Mouse (Mus musculus): Measurements from ENCODE around the gene Ralgapa2. TPM values are rescaled to one million over a fixed set of nuclear protein-coding genes. Genes with fewer than 3 reads are reported as not detected.

Gene Ralgapa2
- polyA plus RNA-seq, 1 experiment = 26.6 TPM

DNA sequence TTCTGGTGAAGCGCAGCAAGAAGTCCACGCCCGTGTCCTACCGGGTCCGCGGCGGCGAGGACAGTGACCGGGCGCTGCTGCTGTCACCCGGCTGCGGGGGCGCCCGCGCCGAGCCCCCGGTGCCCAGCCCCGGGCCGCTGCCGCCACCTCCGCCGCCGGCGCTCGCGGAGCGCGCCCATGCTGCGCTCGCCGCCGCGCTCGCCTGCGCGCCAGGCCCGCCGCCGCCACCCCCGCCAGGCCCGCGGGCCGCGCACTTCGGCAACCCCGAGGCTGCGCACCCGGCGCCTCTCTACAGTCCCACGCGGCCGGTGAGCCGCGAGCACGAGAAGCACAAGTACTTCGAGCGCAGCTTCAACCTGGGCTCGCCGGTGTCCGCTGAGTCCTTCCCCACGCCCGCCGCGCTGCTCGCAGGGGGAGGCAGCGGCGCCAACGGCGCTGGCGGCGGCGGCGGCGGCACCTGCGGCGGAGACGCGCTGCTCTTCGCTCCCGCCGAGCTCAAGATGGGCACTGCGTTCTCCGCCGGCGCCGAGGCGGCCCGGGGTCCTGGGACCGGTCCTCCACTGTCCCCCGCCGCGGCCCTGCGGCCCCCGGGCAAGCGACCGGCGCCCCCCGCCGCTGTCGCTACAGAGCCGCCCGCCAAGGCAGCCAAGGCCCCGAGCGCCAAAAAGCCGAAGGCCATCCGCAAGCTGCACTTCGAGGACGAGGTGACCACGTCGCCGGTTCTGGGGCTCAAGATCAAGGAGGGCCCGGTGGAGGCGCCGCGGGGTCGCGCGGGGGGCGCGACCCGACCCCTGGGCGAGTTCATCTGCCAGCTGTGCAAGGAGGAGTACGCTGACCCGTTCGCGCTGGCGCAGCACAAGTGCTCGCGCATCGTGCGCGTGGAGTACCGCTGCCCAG, 289.6 kb downstream of the Ralgapa2 start:
- Histone ChIP-seq H3K27ac (ENCODE audit: insufficient read depth, low read length) (no peak overlapping the region), H3K4me3 (ENCODE audit: low read depth, low read length) (peak overlapping the region; percentile 80), H3K9ac (ENCODE audit: low read depth, poor library complexity, severe bottlenecking) (peak overlapping the region; percentile 80), H3K36me3 (ENCODE audit: control insufficient read depth, insufficient read depth, low read length, poor library complexity, severe bottlenecking) (no peaks in the 10 kb centered on the region), H3K4me1 (ENCODE audit: control insufficient read depth, insufficient read depth, low read length) (no peaks in the 10 kb centered on the region), H3K27me3 (ENCODE audit: control insufficient read depth, insufficient read depth, low read length, poor library complexity, severe bottlenecking) (peaks cover 29% of the 10 kb centered on the region), H3K9me3 (replicated peaks; ENCODE audit: control insufficient read depth, insufficient read depth, low read length, poor library complexity, severe bottlenecking) (no peaks in the 10 kb centered on the region)
- TF ChIP-seq POLR2A (IDR thresholded peaks at IDR 0.05; ENCODE audit: insufficient read depth, low read length) = no peak
- TF ChIP-seq CTCF (IDR thresholded peaks at IDR 0.05; ENCODE audit: low read depth, low read length) = no peak
- TF ChIP-seq EP300 (IDR thresholded peaks at IDR 0.05; ENCODE audit: insufficient read depth, low read depth, low read length) = no peak

DNA sequence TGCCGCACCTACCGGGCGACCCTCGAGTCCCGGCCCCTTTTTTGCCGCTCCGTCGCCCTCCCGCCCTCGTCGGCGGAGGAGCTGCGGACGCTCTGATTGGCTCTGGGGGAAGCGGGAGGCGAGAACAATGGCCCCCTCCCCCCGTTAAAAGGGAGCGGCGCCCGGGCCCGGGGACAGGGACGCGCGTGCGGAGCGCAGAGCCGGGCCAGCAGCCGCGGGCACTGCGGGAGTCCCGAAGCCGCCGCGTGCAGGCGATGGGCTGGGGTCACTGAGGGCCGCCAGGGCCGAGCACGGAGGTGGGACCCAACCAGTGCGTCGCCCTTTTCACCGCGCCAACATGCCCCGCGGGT, 290.2 kb downstream of the Ralgapa2 start:
- Histone ChIP-seq H3K9me3 (replicated peaks; ENCODE audit: control insufficient read depth, insufficient read depth, low read length, poor library complexity, severe bottlenecking) (no peaks in the 10 kb centered on the region), H3K4me3 (ENCODE audit: low read depth, low read length) (peak overlapping the region; percentile 80), H3K36me3 (ENCODE audit: control insufficient read depth, insufficient read depth, low read length, poor library complexity, severe bottlenecking) (no peaks in the 10 kb centered on the region), H3K27ac (ENCODE audit: insufficient read depth, low read length) (no peak overlapping the region), H3K4me1 (ENCODE audit: control insufficient read depth, insufficient read depth, low read length) (no peaks in the 10 kb centered on the region), H3K9ac (ENCODE audit: low read depth, poor library complexity, severe bottlenecking) (peak overlapping the region; percentile 80), H3K27me3 (ENCODE audit: control insufficient read depth, insufficient read depth, low read length, poor library complexity, severe bottlenecking) (peaks cover 29% of the 10 kb centered on the region)
- TF ChIP-seq POLR2A (IDR thresholded peaks at IDR 0.05; ENCODE audit: insufficient read depth, low read length) = no peak
- no peak for TF ChIP-seq CTCF (IDR thresholded peaks at IDR 0.05; ENCODE audit: low read depth, low read length)
- no peak for TF ChIP-seq EP300 (IDR thresholded peaks at IDR 0.05; ENCODE audit: insufficient read depth, low read depth, low read length)

DNA sequence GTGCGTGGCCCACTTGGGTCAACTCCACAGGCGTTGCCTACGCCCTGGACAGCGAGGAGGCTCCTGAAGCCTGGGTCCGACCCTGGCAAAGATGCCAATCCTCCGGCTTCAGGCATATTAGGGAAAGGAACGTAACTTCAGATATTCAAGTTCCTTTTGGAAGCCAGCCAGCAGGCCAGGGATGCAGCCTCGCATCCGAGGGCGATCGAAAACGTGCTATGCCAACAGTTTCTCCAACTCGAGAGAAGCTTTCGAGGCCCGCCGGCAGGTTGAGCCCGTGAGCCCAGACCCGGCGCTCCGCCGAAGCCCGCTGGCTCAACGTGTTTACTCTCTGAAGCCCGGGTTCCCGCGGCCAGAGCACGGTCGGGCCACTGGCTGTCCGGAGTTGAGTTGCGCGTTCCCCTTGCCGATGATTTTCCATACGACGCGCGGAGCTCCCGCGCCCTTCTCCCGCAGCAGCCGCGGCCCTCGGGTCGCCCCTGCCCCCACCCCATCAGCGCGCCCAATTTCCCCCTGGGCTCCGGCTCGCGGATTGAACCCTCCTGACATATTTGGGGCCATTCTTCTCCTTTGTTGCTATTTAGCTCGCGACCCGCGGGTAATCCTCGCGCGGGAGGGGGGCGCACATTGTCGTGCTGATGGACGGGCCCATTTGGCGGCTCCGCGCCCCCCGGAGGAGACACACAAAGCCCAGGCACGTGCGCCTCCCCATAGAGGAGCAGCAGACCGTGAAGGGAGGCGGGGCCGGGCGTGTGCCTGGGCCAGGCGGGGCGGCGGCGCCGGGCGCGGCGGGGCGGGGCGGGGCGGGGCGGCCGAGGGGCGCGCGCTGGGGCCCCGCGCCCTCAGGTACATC, 290.8 kb downstream of the Ralgapa2 start, which contains the start of gene Insm1:
Insm1 (plus strand) TSS at position 846 of the 853 bp plus-strand sequence.
- H3K4me1 ChIP-seq (ENCODE audit: control insufficient read depth, insufficient read depth, low read length) = no peaks in the 10 kb centered on the region
- H3K27me3 ChIP-seq (ENCODE audit: control insufficient read depth, insufficient read depth, low read length, poor library complexity, severe bottlenecking) = peaks cover 29% of the 10 kb centered on the region
- H3K36me3 ChIP-seq (ENCODE audit: control insufficient read depth, insufficient read depth, low read length, poor library complexity, severe bottlenecking) = no peaks in the 10 kb centered on the region
- no peaks in the 10 kb centered on the region for H3K9me3 ChIP-seq (replicated peaks; ENCODE audit: control insufficient read depth, insufficient read depth, low read length, poor library complexity, severe bottlenecking)
- H3K4me3 ChIP-seq (ENCODE audit: low read depth, low read length) = peak within 1 kb of the TSS; percentile 80
- H3K9ac ChIP-seq (ENCODE audit: low read depth, poor library complexity, severe bottlenecking) = peak within 1 kb of the TSS; percentile 80
- no peak for TF ChIP-seq POLR2A (IDR thresholded peaks at IDR 0.05; ENCODE audit: insufficient read depth, low read length)
- TF ChIP-seq EP300 (IDR thresholded peaks at IDR 0.05; ENCODE audit: insufficient read depth, low read depth, low read length) = peak; percentile 46; the same call in 1 of the 2 replicates
- no peak for TF ChIP-seq CTCF (IDR thresholded peaks at IDR 0.05; ENCODE audit: low read depth, low read length)
- H3K27ac ChIP-seq (ENCODE audit: insufficient read depth, low read length) = no peak within 1 kb of the TSS

DNA sequence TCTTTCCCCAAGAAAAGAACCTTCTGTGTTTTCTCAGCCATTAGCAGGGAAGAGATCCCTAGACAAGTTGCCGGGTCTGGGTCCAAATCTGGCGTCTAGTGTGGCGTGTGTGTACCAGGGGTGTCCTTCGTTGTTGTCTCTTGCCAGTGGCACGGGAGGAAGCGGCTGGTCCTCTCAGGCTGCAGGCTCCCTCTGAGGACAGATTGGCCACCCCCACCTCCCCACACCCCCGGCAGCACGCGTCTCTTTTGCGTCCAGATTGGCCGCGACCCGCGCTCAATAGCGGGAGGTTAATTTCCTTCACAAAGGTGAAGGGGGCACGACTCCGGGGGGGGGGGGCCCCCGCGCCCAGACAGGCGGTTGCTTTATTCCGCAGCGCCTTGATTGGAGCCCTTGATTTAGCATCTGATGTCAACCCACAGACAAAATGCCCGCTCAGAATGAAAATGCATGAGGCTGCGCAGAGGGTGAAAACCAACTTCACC, 291.5 kb downstream of the Ralgapa2 start:
- peak overlapping the region; percentile 48 for H3K4me3 ChIP-seq (ENCODE audit: low read depth, low read length)
- H3K27ac ChIP-seq (ENCODE audit: insufficient read depth, low read length) = no peak overlapping the region
- no peaks in the 10 kb centered on the region for H3K9me3 ChIP-seq (replicated peaks; ENCODE audit: control insufficient read depth, insufficient read depth, low read length, poor library complexity, severe bottlenecking)
- peaks cover 29% of the 10 kb centered on the region for H3K27me3 ChIP-seq (ENCODE audit: control insufficient read depth, insufficient read depth, low read length, poor library complexity, severe bottlenecking)
- no peaks in the 10 kb centered on the region for H3K4me1 ChIP-seq (ENCODE audit: control insufficient read depth, insufficient read depth, low read length)
- no peak overlapping the region for H3K9ac ChIP-seq (ENCODE audit: low read depth, poor library complexity, severe bottlenecking)
- TF ChIP-seq CTCF (IDR thresholded peaks at IDR 0.05; ENCODE audit: low read depth, low read length) = no peak
- TF ChIP-seq POLR2A (IDR thresholded peaks at IDR 0.05; ENCODE audit: insufficient read depth, low read length) = no peak
- no peak for TF ChIP-seq EP300 (IDR thresholded peaks at IDR 0.05; ENCODE audit: insufficient read depth, low read depth, low read length)
- no peaks in the 10 kb centered on the region for H3K36me3 ChIP-seq (ENCODE audit: control insufficient read depth, insufficient read depth, low read length, poor library complexity, severe bottlenecking)

DNA sequence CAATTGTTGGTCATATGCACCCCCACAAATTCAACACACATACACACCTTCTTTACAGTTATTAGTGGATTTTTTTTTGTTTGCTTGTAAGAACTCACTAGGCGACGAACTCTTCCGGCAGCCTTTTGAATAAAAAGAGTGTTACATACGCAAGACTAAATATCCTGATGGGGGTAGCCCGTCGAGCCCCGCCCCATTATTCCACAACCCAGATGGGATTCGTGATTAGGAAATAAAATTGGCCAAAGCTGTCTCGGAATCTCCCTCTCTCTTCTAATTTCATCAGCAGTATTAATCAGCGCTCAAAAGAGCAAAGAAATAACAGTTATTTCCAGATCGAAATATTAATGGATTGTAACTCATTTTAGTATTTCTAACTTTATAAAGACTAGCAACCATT, 292.4 kb downstream of the Ralgapa2 start:
- H3K9ac ChIP-seq (ENCODE audit: low read depth, poor library complexity, severe bottlenecking) = no peak overlapping the region
- no peak overlapping the region for H3K27ac ChIP-seq (ENCODE audit: insufficient read depth, low read length)
- no peak for TF ChIP-seq EP300 (IDR thresholded peaks at IDR 0.05; ENCODE audit: insufficient read depth, low read depth, low read length)
- TF ChIP-seq CTCF (IDR thresholded peaks at IDR 0.05; ENCODE audit: low read depth, low read length) = no peak
- TF ChIP-seq POLR2A (IDR thresholded peaks at IDR 0.05; ENCODE audit: insufficient read depth, low read length) = no peak
- no peaks in the 10 kb centered on the region for H3K4me1 ChIP-seq (ENCODE audit: control insufficient read depth, insufficient read depth, low read length)
- no peak overlapping the region for H3K4me3 ChIP-seq (ENCODE audit: low read depth, low read length)
- H3K9me3 ChIP-seq (replicated peaks; ENCODE audit: control insufficient read depth, insufficient read depth, low read length, poor library complexity, severe bottlenecking) = no peaks in the 10 kb centered on the region
- peaks cover 29% of the 10 kb centered on the region for H3K27me3 ChIP-seq (ENCODE audit: control insufficient read depth, insufficient read depth, low read length, poor library complexity, severe bottlenecking)
- no peaks in the 10 kb centered on the region for H3K36me3 ChIP-seq (ENCODE audit: control insufficient read depth, insufficient read depth, low read length, poor library complexity, severe bottlenecking)

Measured in ES-Bruce4 (cell line).